Mouse (Mus musculus) CH12.LX (cell line): ENCODE measurements around the gene Casp3. TPM values are rescaled to one million over a fixed set of nuclear protein-coding genes. Genes with fewer than 3 reads are reported as not detected.

Source experiments
- DNase-seq: peaks from one replicate; pipeline ENCODE4 v3.0.0-alpha.2; 2013; ENCODE audit errors: extremely low read depth
- H3K27ac ChIP-seq: 2 replicates; pipeline ENCODE4 v1.5.1; 2012; ENCODE audit warnings: low read depth, mild to moderate bottlenecking, control low read depth, moderate library complexity; ENCODE audit not compliant: insufficient read depth
- H3K27me3 ChIP-seq: replicated peaks from 2 replicates; pipeline ENCODE3; 2012; ENCODE audit warnings: inconsistent platforms
- H3K36me3 ChIP-seq, 2 experiments: replicated peaks in 1 of 2; 2 replicates each; pipeline versions ENCODE3 to v1.6.1; 2012; ENCODE audit warnings: inconsistent platforms in 1 of 2, low read length in 1 of 2, mild to moderate bottlenecking in 1 of 2, mixed read lengths in 1 of 2, moderate library complexity in 1 of 2; ENCODE audit not compliant: control insufficient read depth in 1 of 2, insufficient read depth in 1 of 2
- H3K4me1 ChIP-seq, 2 experiments: 2 replicates each; pipeline ENCODE4 v1.6.1; 2012; ENCODE audit warnings: inconsistent platforms in 1 of 2, moderate library complexity in 1 of 2; ENCODE audit not compliant: insufficient read depth in 2 of 2, control insufficient read depth in 1 of 2
- H3K4me2 ChIP-seq: 2 replicates; pipeline ENCODE4 v1.6.1; 2012; ENCODE audit warnings: low read depth, mild to moderate bottlenecking, control low read depth; ENCODE audit not compliant: poor library complexity, insufficient read depth, severe bottlenecking
- H3K4me3 ChIP-seq, 3 experiments: fragments of 150-350 bp in 1 of 3; sonication (generic) in 1 of 3; replicated peaks in 1 of 3; 2 replicates each; pipeline versions ENCODE3 to v1.5.1; 2011 to 2012; ENCODE audit warnings: low read depth in 2 of 3, low read length in 2 of 3, mild to moderate bottlenecking in 2 of 3, moderate library complexity in 2 of 3, control low read depth in 1 of 3, improper control_type of control experiment in 1 of 3, inconsistent platforms in 1 of 3, mixed read lengths in 1 of 3; ENCODE audit not compliant: poor library complexity in 1 of 3
- H3K79me2 ChIP-seq: replicated peaks from 2 replicates; pipeline ENCODE4 v1.6.1; 2012; ENCODE audit warnings: mild to moderate bottlenecking, moderate library complexity; ENCODE audit not compliant: control insufficient read depth, poor library complexity, insufficient read depth, severe bottlenecking; ENCODE audit errors: extremely low read depth
- H3K9ac ChIP-seq: 2 replicates; pipeline ENCODE4 v1.6.1; 2012; ENCODE audit warnings: low read depth, mild to moderate bottlenecking, control low read depth, moderate library complexity; ENCODE audit not compliant: insufficient read depth
- H3K9me3 ChIP-seq: replicated peaks from 2 replicates; pipeline ENCODE3; 2012; ENCODE audit warnings: low read length, inconsistent platforms, mixed read lengths
- BHLHE40 ChIP-seq: IDR thresholded peaks from 2 replicates; pipeline ENCODE4 v1.6.1; 2011; ENCODE audit warnings: mild to moderate bottlenecking, low read depth, low read length, improper control_type of control experiment
- CTCF ChIP-seq, 2 experiments: IDR thresholded peaks in 1 of 2; conservative IDR thresholded peaks in 1 of 2; 2 replicates each; pipeline ENCODE4 v1.5.1; 2011 to 2012; ENCODE audit warnings: low read depth in 2 of 2, low read length in 2 of 2, improper control_type of control experiment in 1 of 2, inconsistent platforms in 1 of 2, mild to moderate bottlenecking in 1 of 2, moderate library complexity in 1 of 2
- EP300 ChIP-seq: IDR thresholded peaks from 2 replicates; pipeline ENCODE4 v1.6.1; 2011; ENCODE audit warnings: low read length, improper control_type of control experiment
- GABPA ChIP-seq: IDR thresholded peaks from 2 replicates; pipeline ENCODE4 v1.6.1; 2012; ENCODE audit warnings: low read depth, low read length, improper control_type of control experiment, inconsistent platforms; ENCODE audit not compliant: insufficient replicate concordance
- HCFC1 ChIP-seq: IDR thresholded peaks from 2 replicates; pipeline ENCODE4 v1.6.1; 2012; ENCODE audit warnings: low read depth, mild to moderate bottlenecking, inconsistent platforms, low read length, improper control_type of control experiment
- IRF4 ChIP-seq: IDR thresholded peaks from 2 replicates; pipeline ENCODE4 v1.6.1; 2014; ENCODE audit warnings: low read depth, mild to moderate bottlenecking, inconsistent platforms, low read length, improper control_type of control experiment
- NELFE ChIP-seq: IDR thresholded peaks from 2 replicates; pipeline ENCODE4 v1.6.1; 2011; ENCODE audit warnings: low read depth, low read length, improper control_type of control experiment
- POLR2A ChIP-seq: IDR thresholded peaks from 2 replicates; pipeline ENCODE4 v1.6.1; 2011; ENCODE audit warnings: low read depth, mild to moderate bottlenecking, improper control_type of control experiment, low read length
- RAD21 ChIP-seq: IDR thresholded peaks from 2 replicates; pipeline ENCODE4 v1.6.1; 2011; ENCODE audit warnings: low read depth, mild to moderate bottlenecking, low read length, improper control_type of control experiment, moderate library complexity
- SIN3A ChIP-seq: IDR thresholded peaks from 2 replicates; pipeline ENCODE4 v1.6.1; 2012; ENCODE audit warnings: low read length, improper control_type of control experiment, inconsistent platforms
- SMC3 ChIP-seq: IDR thresholded peaks from 2 replicates; pipeline ENCODE4 v1.6.1; 2011; ENCODE audit warnings: low read depth, low read length, improper control_type of control experiment
- TBP ChIP-seq: conservative IDR thresholded peaks from 2 replicates; pipeline ENCODE4 v1.6.1; 2011; ENCODE audit warnings: low read depth, low read length, improper control_type of control experiment
- USF1 ChIP-seq: IDR thresholded peaks from 2 replicates; pipeline ENCODE4 v1.6.1; 2014; ENCODE audit warnings: low read depth, mild to moderate bottlenecking, inconsistent platforms, low read length, improper control_type of control experiment
- USF2 ChIP-seq: conservative IDR thresholded peaks from 2 replicates; pipeline ENCODE4 v1.6.1; 2011; ENCODE audit warnings: low read depth, low read length, improper control_type of control experiment
- ZC3H11A ChIP-seq: IDR thresholded peaks from 2 replicates; pipeline ENCODE4 v1.6.1; 2012; ENCODE audit warnings: low read depth, mild to moderate bottlenecking, inconsistent platforms, low read length, improper control_type of control experiment
- ZNF384 ChIP-seq: IDR thresholded peaks from 2 replicates; pipeline ENCODE4 v1.6.1; 2012; ENCODE audit warnings: low read depth, low read length, improper control_type of control experiment, inconsistent platforms
- dilution Hi-C: fragments of 300-500 bp; cut with MboI; formaldehyde crosslinking; loops from 2 replicates; pipeline ENCODE4 v1.14.3; 2020; ENCODE audit warnings: low sequenced_read_pairs; ENCODE audit not compliant: extremely low pct_unique_long_range_greater_than_20kb, extremely low pct_ligation_motif_present
- in situ Hi-C: fragments of 300-500 bp; cut with MboI; formaldehyde crosslinking; loops from 3 replicates; pipeline ENCODE4 v1.14.3; 2019; ENCODE audit warnings: low sequenced_read_pairs, low pct_ligation_motif_present, low pct_unique_long_range_greater_than_20kb, mixed read lengths
- polyA plus RNA-seq: library from polyadenylated mRNA; unstranded; fragments of >175 nt; gene quantifications from 2 replicates; pipeline ENCODE4 v1.2.1, GENCODE M21; 2012; ENCODE audit warnings: low read depth; ENCODE audit not compliant: insufficient read length
- total RNA-seq, 2 experiments: library from RNA; depleted of rRNA; stranded (reverse); fragments of 300-350 nt in 1 of 2; fragments of >200 nt in 1 of 2; gene quantifications; 2 replicates each; pipeline ENCODE4 v1.2.3; 2012 to 2014

Casp3 gene
- total and polyA plus RNA-seq, 3 experiments = 43.7 to 105 (median 70.0) TPM

GRCm38 (mm10) chr8:46567946-46568345, 49.1 kb upstream of the Casp3 start:
- TF ChIP-seq SIN3A (no peak), GABPA (no peak), EP300 (no peak)
- H3K4me1 ChIP-seq = peaks cover 0 to 23% of the 10 kb centered on the region in 2 experiments; a peak in 2 of 4 replicates
- no peaks in the 10 kb centered on the region for H3K79me2 ChIP-seq
- no peak overlapping the region for H3K9ac ChIP-seq
- H3K27me3 ChIP-seq = no peaks in the 10 kb centered on the region
- no peak overlapping the region for H3K4me2 ChIP-seq
- H3K36me3 ChIP-seq = peaks cover 20 to 60% of the 10 kb centered on the region in 2 experiments
- dilution Hi-C loops (no loop called here), in situ Hi-C loops (loop anchor here (25.0 kb wide), 1 partner anchor 819 kb away; no protein-coding TSS in a partner anchor)
- no peak overlapping the region for H3K4me3 ChIP-seq
- H3K27ac ChIP-seq = no peak overlapping the region
- H3K9me3 ChIP-seq = no peaks in the 10 kb centered on the region
- DNase-seq = no peak

GRCm38 (mm10) chr8:46568942-46569341, 48.1 kb upstream of the Casp3 start:
- in situ Hi-C loops (loop anchor here (25.0 kb wide), 1 partner anchor 818 kb away; no protein-coding TSS in a partner anchor), dilution Hi-C loops (no loop called here)
- H3K4me3 ChIP-seq = no peak overlapping the region
- no peak overlapping the region for H3K9ac ChIP-seq
- H3K27ac ChIP-seq = no peak overlapping the region
- TF ChIP-seq TBP = no peak
- TF ChIP-seq POLR2A = no peak
- peak in 1 of 2 experiments; percentile 44; a peak in 2 of 4 replicates for TF ChIP-seq CTCF (conservative IDR thresholded peaks at IDR 0.05 in 1 of 2, IDR thresholded peaks at IDR 0.05 in 1 of 2; ENCODE audit: low read depth in 2 of 2, low read length in 2 of 2)
- peak; percentile 28 for TF ChIP-seq SMC3
- no peak for TF ChIP-seq NELFE
- TF ChIP-seq BHLHE40 = no peak
- no peak for TF ChIP-seq HCFC1
- no peak; the same call in 1 of the 2 replicates for TF ChIP-seq RAD21
- no peak for TF ChIP-seq ZNF384
- TF ChIP-seq ZC3H11A = no peak
- no peak for TF ChIP-seq USF1
- TF ChIP-seq USF2 = no peak
- no peak for TF ChIP-seq IRF4
- H3K4me1 ChIP-seq = peaks cover 0 to 20% of the 10 kb centered on the region in 2 experiments; a peak in 2 of 4 replicates
- H3K4me2 ChIP-seq = no peak overlapping the region
- DNase-seq = no peak
- no peaks in the 10 kb centered on the region for H3K9me3 ChIP-seq
- H3K27me3 ChIP-seq = no peaks in the 10 kb centered on the region
- H3K36me3 ChIP-seq = peaks cover 18 to 60% of the 10 kb centered on the region in 2 experiments
- H3K79me2 ChIP-seq = no peaks in the 10 kb centered on the region
